Mouse (Mus musculus): ENCODE results near the gene Anks3. TPM values are rescaled to one million over a fixed set of nuclear protein-coding genes. Genes with fewer than 3 reads are reported as not detected.

The Anks3 gene
- polyA plus RNA-seq, 1 experiment from 2014 or later = 55.3 TPM

DNA sequence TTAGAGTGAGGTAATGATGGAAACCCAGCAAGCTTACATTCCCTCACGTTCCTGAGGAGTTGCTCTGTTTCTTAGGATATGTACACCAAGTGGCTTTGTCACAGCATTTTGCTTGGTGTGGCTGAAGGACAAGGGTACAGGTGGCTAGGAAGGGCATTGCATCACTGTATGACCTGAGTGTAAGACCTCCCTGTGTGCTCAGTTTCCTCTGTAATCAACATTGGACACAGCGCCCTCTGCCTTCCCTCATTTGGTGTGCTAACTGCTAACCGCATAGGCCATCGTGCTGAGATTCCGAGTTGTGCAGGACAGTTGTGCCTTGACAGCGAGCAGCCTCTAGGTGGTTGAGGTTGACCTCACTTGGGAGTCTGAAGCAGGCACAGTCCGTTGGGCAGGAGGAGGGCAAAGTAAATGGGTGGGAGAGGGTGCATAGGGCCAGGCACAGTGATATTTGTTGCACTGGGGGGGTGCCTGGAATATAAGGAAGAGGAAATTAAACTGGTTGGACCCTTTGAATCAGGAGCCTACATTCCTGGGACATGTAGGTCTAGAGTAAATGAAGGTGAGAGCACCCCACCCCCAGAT, 66.8 kb downstream of the Anks3 start:
- Histone ChIP-seq H3K4me1 (replicated peaks; ENCODE audit: control insufficient read depth, insufficient read depth, low read length) (peaks cover 9% of the 10 kb centered on the region), H3K9ac (ENCODE audit: low read length) (no peak overlapping the region), H3K4me2 (ENCODE audit: low read depth, low read length) (no peak overlapping the region), H3K4me3 (ENCODE audit: low read length) (no peak overlapping the region), H3K9me3 (ENCODE audit: control insufficient read depth, low read length) (no peaks in the 10 kb centered on the region), H3K36me3 (ENCODE audit: control insufficient read depth, insufficient read depth, low read length) (no peaks in the 10 kb centered on the region), H3K27me3 (ENCODE audit: control insufficient read depth, insufficient read depth, low read depth, low read length) (no peaks in the 10 kb centered on the region), H3K27ac (ENCODE audit: low read length) (no peak overlapping the region)
- no peak for ATAC-seq (ENCODE audit: low read depth)
- WGBS = 55% methylated on average over 7 of the region's 7 CpGs

GRCm38 (mm10) chr16:4896249-4897027, 67.6 kb downstream of the Anks3 start:
- 63% methylated on average over 5 of the region's 5 CpGs for WGBS
- ATAC-seq (ENCODE audit: low read depth) = no peak
- Histone ChIP-seq H3K27me3 (ENCODE audit: control insufficient read depth, insufficient read depth, low read depth, low read length) (no peaks in the 10 kb centered on the region), H3K9me3 (ENCODE audit: control insufficient read depth, low read length) (no peaks in the 10 kb centered on the region), H3K36me3 (ENCODE audit: control insufficient read depth, insufficient read depth, low read length) (no peaks in the 10 kb centered on the region), H3K4me3 (ENCODE audit: low read length) (no peak overlapping the region), H3K9ac (ENCODE audit: low read length) (no peak overlapping the region), H3K4me1 (replicated peaks; ENCODE audit: control insufficient read depth, insufficient read depth, low read length) (peaks cover 9% of the 10 kb centered on the region), H3K27ac (ENCODE audit: low read length) (no peak overlapping the region), H3K4me2 (ENCODE audit: low read depth, low read length) (no peak overlapping the region)

DNA sequence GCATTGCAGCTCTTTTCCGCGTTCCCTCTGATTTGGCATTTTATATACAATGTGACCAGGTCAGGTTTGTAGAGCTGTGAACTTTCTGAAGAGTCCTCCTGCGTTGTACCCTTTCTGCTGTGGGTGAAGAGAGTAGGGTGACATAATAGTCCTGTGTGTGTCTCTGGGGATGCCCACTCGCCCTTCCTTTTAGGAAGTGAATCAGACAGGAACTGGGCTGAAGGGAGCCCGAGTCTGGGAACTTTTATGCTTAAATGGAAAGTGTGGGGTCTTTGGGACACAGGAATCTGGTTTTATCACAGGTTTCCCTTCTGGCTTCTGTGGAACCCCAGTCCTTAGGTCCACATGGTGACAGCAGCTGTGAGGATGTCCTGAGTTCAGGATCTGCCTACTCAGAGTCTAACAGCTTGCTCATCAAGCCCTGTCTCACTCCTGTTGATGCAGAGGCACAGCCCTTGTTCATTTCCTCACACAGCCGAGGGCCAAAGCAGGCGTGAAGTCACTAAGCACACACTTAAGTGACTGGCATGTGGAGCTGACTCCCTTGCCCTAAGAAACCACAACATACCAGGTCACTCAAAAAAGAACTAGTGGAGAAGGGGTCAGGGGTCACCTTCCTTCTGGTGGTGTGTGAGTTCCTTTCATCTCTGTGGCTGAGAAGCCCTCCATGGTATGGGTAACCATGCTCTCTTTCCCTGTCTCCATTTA, 69.7 kb downstream of the Anks3 start:
- H3K4me2 ChIP-seq (ENCODE audit: low read depth, low read length) = no peak overlapping the region
- H3K4me3 ChIP-seq (ENCODE audit: low read length) = no peak overlapping the region
- no peaks in the 10 kb centered on the region for H3K36me3 ChIP-seq (ENCODE audit: control insufficient read depth, insufficient read depth, low read length)
- no peaks in the 10 kb centered on the region for H3K27me3 ChIP-seq (ENCODE audit: control insufficient read depth, insufficient read depth, low read depth, low read length)
- H3K27ac ChIP-seq (ENCODE audit: low read length) = no peak overlapping the region
- no peak for ATAC-seq (ENCODE audit: low read depth)
- 61% methylated on average over 7 of the region's 7 CpGs for WGBS
- H3K9me3 ChIP-seq (ENCODE audit: control insufficient read depth, low read length) = no peaks in the 10 kb centered on the region
- no peak overlapping the region for H3K9ac ChIP-seq (ENCODE audit: low read length)
- H3K4me1 ChIP-seq (replicated peaks; ENCODE audit: control insufficient read depth, insufficient read depth, low read length) = peaks cover 9% of the 10 kb centered on the region

- no peak overlapping the region for H3K27ac ChIP-seq (ENCODE audit: low read length)
- ATAC-seq (ENCODE audit: low read depth) = no peak
- no peaks in the 10 kb centered on the region for H3K36me3 ChIP-seq (ENCODE audit: control insufficient read depth, insufficient read depth, low read length)
- H3K9ac ChIP-seq (ENCODE audit: low read length) = no peak overlapping the region
- no peaks in the 10 kb centered on the region for H3K9me3 ChIP-seq (ENCODE audit: control insufficient read depth, low read length)
- no peak overlapping the region for H3K4me3 ChIP-seq (ENCODE audit: low read length)
- no peak overlapping the region for H3K4me2 ChIP-seq (ENCODE audit: low read depth, low read length)
- 80% methylated on average over 6 of the region's 6 CpGs for whole genome bisulfite sequencing
- peaks cover 17% of the 10 kb centered on the region for H3K4me1 ChIP-seq (replicated peaks; ENCODE audit: control insufficient read depth, insufficient read depth, low read length)
- no peaks in the 10 kb centered on the region for H3K27me3 ChIP-seq (ENCODE audit: control insufficient read depth, insufficient read depth, low read depth, low read length)
Observed at GRCm38 (mm10) chr16:4892171-4892570, 71.8 kb downstream of the Anks3 start.

Other genes with a start within 250 kb of the Anks3 start
- 60.6 and 62.5 TPM in 2 replicates for gene Nmral1, start 244.8 kb downstream of the Anks3 start, polyA plus RNA-seq (2015; fragmentation: Nextera tagmentation; extraction: Ambion mirVana)
- 110 and 114 TPM in 2 replicates for gene Hmox2, start 237.8 kb downstream of the Anks3 start, polyA plus RNA-seq (2015; fragmentation: Nextera tagmentation; extraction: Ambion mirVana)
- gene Cdip1, start 173.9 kb downstream of the Anks3 start, polyA plus RNA-seq (2015; fragmentation: Nextera tagmentation; extraction: Ambion mirVana) = 90.4 and 93.4 TPM in 2 replicates
- 0.62 and 1.4 TPM in 2 replicates for gene 4930562C15Rik, start 128.8 kb downstream of the Anks3 start, polyA plus RNA-seq (2015; fragmentation: Nextera tagmentation; extraction: Ambion mirVana)
- 38.2 and 43.1 TPM in 2 replicates for gene Ubald1, start 83.9 kb downstream of the Anks3 start, polyA plus RNA-seq (2015; fragmentation: Nextera tagmentation; extraction: Ambion mirVana)
- 97.9 and 99.3 TPM in 2 replicates for gene Mgrn1, start 78.0 kb downstream of the Anks3 start, polyA plus RNA-seq (2015; fragmentation: Nextera tagmentation; extraction: Ambion mirVana)
- 144 and 152 TPM in 2 replicates for gene Nudt16l1, start 25.4 kb downstream of the Anks3 start, polyA plus RNA-seq (2015; fragmentation: Nextera tagmentation; extraction: Ambion mirVana)
- 0.21 TPM in 1 of 2 replicates, not detected in the other for gene Sept12, start 33.6 kb upstream of the Anks3 start, polyA plus RNA-seq (2015; fragmentation: Nextera tagmentation; extraction: Ambion mirVana)
- 45.1 and 46.8 TPM in 2 replicates for gene Smim22, start 43.1 kb upstream of the Anks3 start, polyA plus RNA-seq (2015; fragmentation: Nextera tagmentation; extraction: Ambion mirVana)
- 58.8 and 62.4 TPM in 2 replicates for gene Rogdi, start 49.3 kb upstream of the Anks3 start, polyA plus RNA-seq (2015; fragmentation: Nextera tagmentation; extraction: Ambion mirVana)
- 145 and 150 TPM in 2 replicates for gene Glyr1, start 85.7 kb upstream of the Anks3 start, polyA plus RNA-seq (2015; fragmentation: Nextera tagmentation; extraction: Ambion mirVana)
- 15.5 and 17.9 TPM in 2 replicates for gene Ubn1, start 85.9 kb upstream of the Anks3 start, polyA plus RNA-seq (2015; fragmentation: Nextera tagmentation; extraction: Ambion mirVana)
- gene Ppl, start 168.2 kb upstream of the Anks3 start, polyA plus RNA-seq (2015; fragmentation: Nextera tagmentation; extraction: Ambion mirVana) = 8.7 and 9.3 TPM in 2 replicates
- gene Sec14l5, start 182.9 kb upstream of the Anks3 start, polyA plus RNA-seq (2015; fragmentation: Nextera tagmentation; extraction: Ambion mirVana) = 0.65 and 0.78 TPM in 2 replicates
- 22.1 and 23.5 TPM in 2 replicates for gene Nagpa, start 239.8 kb upstream of the Anks3 start, polyA plus RNA-seq (2015; fragmentation: Nextera tagmentation; extraction: Ambion mirVana)

All from lung, embryonic 16.5 days (tissue).